In genomic region chr14:46462967-46463366, GRCm38 (mm10) we compare ENCODE assay signal across 14 mouse cellular contexts.
"Had no signal": no experiment of that assay in that cellular context is flagged by ENCODE, and none has a peak within 500 bp of the region (broad histone marks: within the 10 kb centered on the region; RNA-seq: fewer than 3 reads in every experiment).

No protein-coding gene starts in this region.

- H3K27ac ChIP-seq: kidney, postnatal 0 days; limb, embryonic 13.5 days; liver, embryonic 15.5 days; midbrain, embryonic 10.5 days; midbrain, embryonic 15.5 days; neural tube, embryonic 13.5 days had no signal

- H3K9ac ChIP-seq: limb, embryonic 13.5 days; liver, embryonic 15.5 days; midbrain, embryonic 15.5 days; neural tube, embryonic 13.5 days had no signal

- DNase-seq: kidney, adult 11 months; kidney, adult 9 months; kidney, postnatal 36 days; layer of hippocampus, adult 9-11 months; layer of hippocampus, postnatal 36 days; right cerebral cortex, postnatal 25 days; thymus, postnatal 36 days had no signal

- H3K27me3 ChIP-seq: limb, embryonic 13.5 days; liver, embryonic 15.5 days; midbrain, embryonic 15.5 days; neural tube, embryonic 13.5 days had no signal

- ATAC-seq: midbrain, embryonic 15.5 days had no signal

- H3K9me3 ChIP-seq: limb, embryonic 13.5 days; liver, embryonic 15.5 days; midbrain, embryonic 10.5 days; midbrain, embryonic 15.5 days; neural tube, embryonic 13.5 days had no signal

- H3K4me3 ChIP-seq: limb, embryonic 13.5 days; liver, embryonic 15.5 days; midbrain, embryonic 10.5 days; midbrain, embryonic 15.5 days; neural tube, embryonic 13.5 days had no signal

- H3K4me2 ChIP-seq: limb, embryonic 13.5 days; liver, embryonic 11.5 days; liver, embryonic 15.5 days; midbrain, embryonic 15.5 days; neural tube, embryonic 13.5 days had no signal

- H3K4me1 ChIP-seq: limb, embryonic 13.5 days; liver, embryonic 15.5 days; midbrain, embryonic 10.5 days; midbrain, embryonic 15.5 days; neural tube, embryonic 13.5 days had no signal

- H3K36me3 ChIP-seq: limb, embryonic 13.5 days; liver, embryonic 15.5 days; midbrain, embryonic 10.5 days; midbrain, embryonic 15.5 days; neural tube, embryonic 13.5 days had no signal
